Mouse (Mus musculus) testis, adult 2 months (tissue): ENCODE results near the gene Olfr248. TPM values are rescaled to one million over a fixed set of nuclear protein-coding genes. Genes with fewer than 3 reads are reported as not detected.
"Not testable (repeated sequence)": the region's sequence is repeated elsewhere in the genome, so short reads cannot be mapped to it uniquely, and the experiment has no call there.

Source experiments
- H3K27ac ChIP-seq: fragments of 200-500 bp; 2 replicates; pipeline ENCODE4 v1.5.1; 2012; ENCODE audit warnings: low read depth, low read length; ENCODE audit not compliant: control insufficient read depth, insufficient read depth
- H3K27me3 ChIP-seq: fragments of 200-500 bp; 2 replicates; pipeline ENCODE4 v1.6.1; 2012; ENCODE audit warnings: mild to moderate bottlenecking, low read length, moderate library complexity; ENCODE audit not compliant: control insufficient read depth, insufficient read depth
- H3K36me3 ChIP-seq: fragments of 200-500 bp; 2 replicates; pipeline ENCODE4 v1.6.1; 2012; ENCODE audit warnings: mild to moderate bottlenecking, low read length; ENCODE audit not compliant: control insufficient read depth, insufficient read depth
- H3K4me1 ChIP-seq: fragments of 200-500 bp; 2 replicates; pipeline ENCODE4 v1.6.1; 2012; ENCODE audit warnings: low read length; ENCODE audit not compliant: control insufficient read depth, insufficient read depth
- H3K4me3 ChIP-seq: fragments of 200-500 bp; 2 replicates; pipeline ENCODE4 v1.5.1; 2012; ENCODE audit warnings: low read depth, mild to moderate bottlenecking, low read length, moderate library complexity, mixed read lengths; ENCODE audit not compliant: control insufficient read depth
- CTCF ChIP-seq: fragments of 200-500 bp; IDR thresholded peaks from 2 replicates; pipeline ENCODE4 v1.5.1; 2012; ENCODE audit warnings: low read depth, mild to moderate bottlenecking, inconsistent platforms, low read length, moderate library complexity; ENCODE audit not compliant: control insufficient read depth, insufficient read depth, insufficient replicate concordance
- POLR2A ChIP-seq: fragments of 200-500 bp; IDR thresholded peaks from 2 replicates; pipeline ENCODE4 v1.6.1; 2012; ENCODE audit warnings: low read depth, mild to moderate bottlenecking, inconsistent platforms, low read length, moderate library complexity; ENCODE audit not compliant: control insufficient read depth
- polyA plus RNA-seq: library from polyadenylated mRNA; depleted of rRNA; stranded (reverse); fragments of >200 nt; gene quantifications from 2 replicates; pipeline ENCODE4 v1.2.3, GENCODE M21; 2012; rRNA removed

Gene Olfr248
- polyA plus RNA-seq = not detected in 2 replicates

GRCm38 (mm10) chr1:174390746-174391145 is at the start of gene Olfr248:
Gene Olfr248, plus strand, starts transcription at chr1:174391046.
- Histone ChIP-seq H3K4me1 (no peaks in the 10 kb centered on the region), H3K4me3 (no peak within 1 kb of the TSS), H3K27ac (no peak within 1 kb of the TSS), H3K36me3 (no peaks in the 10 kb centered on the region), H3K27me3 (no peaks in the 10 kb centered on the region)
- TF ChIP-seq CTCF = no peak
- no peak for TF ChIP-seq POLR2A

- H3K36me3 ChIP-seq, H3K4me3 ChIP-seq, H3K4me1 ChIP-seq, H3K27me3 ChIP-seq, H3K27ac ChIP-seq: not testable (repeated sequence)
These were observed 37.2 kb upstream of the Olfr248 start for GRCm38 (mm10) chr1:174353636-174354035.

GRCm38 (mm10) chr1:174354640-174355039 is 36.2 kb upstream of the Olfr248 start:
- H3K27me3 ChIP-seq = no peaks in the 10 kb centered on the region
- H3K36me3 ChIP-seq = no peaks in the 10 kb centered on the region
- H3K4me3 ChIP-seq = no peak overlapping the region
- TF ChIP-seq CTCF = no peak
- no peak for TF ChIP-seq POLR2A
- no peak overlapping the region for H3K27ac ChIP-seq
- H3K4me1 ChIP-seq = no peaks in the 10 kb centered on the region

GRCm38 (mm10) chr1:174364882-174365451 is 25.9 kb upstream of the Olfr248 start, which contains the start of gene Olfr417:
Gene Olfr417, plus strand, starts transcription at chr1:174365122.
- Histone ChIP-seq H3K4me1 (no peaks in the 10 kb centered on the region), H3K27ac (no peak within 1 kb of the TSS), H3K36me3 (no peaks in the 10 kb centered on the region), H3K27me3 (no peaks in the 10 kb centered on the region), H3K4me3 (no peak within 1 kb of the TSS)
- TF ChIP-seq CTCF (no peak), POLR2A (no peak)

GRCm38 (mm10) chr1:174373799-174374198 is 17.0 kb upstream of the Olfr248 start:
- no peaks in the 10 kb centered on the region for H3K27me3 ChIP-seq
- H3K27ac ChIP-seq = no peak overlapping the region
- no peaks in the 10 kb centered on the region for H3K4me1 ChIP-seq
- H3K36me3 ChIP-seq = no peaks in the 10 kb centered on the region
- no peak for TF ChIP-seq POLR2A
- no peak for TF ChIP-seq CTCF
- no peak overlapping the region for H3K4me3 ChIP-seq

GRCm38 (mm10) chr1:174422959-174423358 is 32.1 kb downstream of the Olfr248 start:
- H3K27ac ChIP-seq = no peak overlapping the region
- no peaks in the 10 kb centered on the region for H3K27me3 ChIP-seq
- H3K4me3 ChIP-seq = no peak overlapping the region
- TF ChIP-seq POLR2A = no peak
- TF ChIP-seq CTCF = no peak
- H3K36me3 ChIP-seq = no peaks in the 10 kb centered on the region
- no peaks in the 10 kb centered on the region for H3K4me1 ChIP-seq

- H3K4me1 ChIP-seq = no peaks in the 10 kb centered on the region
- no peak within 1 kb of the TSS for H3K27ac ChIP-seq
- no peaks in the 10 kb centered on the region for H3K36me3 ChIP-seq
- H3K27me3 ChIP-seq = no peaks in the 10 kb centered on the region
- H3K4me3 ChIP-seq = no peak within 1 kb of the TSS
- TF ChIP-seq CTCF (no peak), POLR2A (no peak)
These were observed 32.9 kb downstream of the Olfr248 start, which contains the start of gene Olfr414 for GRCm38 (mm10) chr1:174423764-174424163. Gene Olfr414, plus strand, starts transcription at chr1:174424064.

GRCm38 (mm10) chr1:174426180-174426986 is 35.5 kb downstream of the Olfr248 start:
- H3K27ac ChIP-seq = no peak overlapping the region
- H3K4me1 ChIP-seq = peaks cover 2% of the 10 kb centered on the region
- no peaks in the 10 kb centered on the region for H3K27me3 ChIP-seq
- no peak overlapping the region for H3K4me3 ChIP-seq
- TF ChIP-seq POLR2A (no peak), CTCF (no peak)
- H3K36me3 ChIP-seq = no peaks in the 10 kb centered on the region
